Mouse (Mus musculus) stomach, embryonic 16.5 days (tissue): ENCODE data around the gene Foxa3. TPM values are rescaled to one million over a fixed set of nuclear protein-coding genes. Genes with fewer than 3 reads are reported as not detected.

Experiments
- ATAC-seq: fragments of 200-750 bp; cut with Nextera tagmentation; 2 replicates; pipeline ENCODE4 v1.8.0; 2017; ENCODE audit warnings: moderate number of reproducible peaks, moderate TSS enrichment; ENCODE audit not compliant: insufficient read depth, low FRiP score
- H3K27ac ChIP-seq: fragments of 300-500 bp; sonication (generic); 2 replicates; pipeline ENCODE4 v1.5.1; 2014; ENCODE audit warnings: low read length
- H3K27me3 ChIP-seq: fragments of 300-500 bp; sonication (generic); 2 replicates; pipeline ENCODE4 v1.6.1; 2014; ENCODE audit warnings: low read length, control low read depth, mixed read lengths; ENCODE audit not compliant: control insufficient read depth, insufficient read depth
- H3K36me3 ChIP-seq: fragments of 300-500 bp; sonication (generic); 2 replicates; pipeline ENCODE4 v1.6.1; 2014; ENCODE audit warnings: low read length; ENCODE audit not compliant: control insufficient read depth, insufficient read depth
- H3K4me1 ChIP-seq: fragments of 300-500 bp; sonication (generic); 2 replicates; pipeline ENCODE4 v1.6.1; 2014; ENCODE audit warnings: low read length, control low read depth, mixed read lengths; ENCODE audit not compliant: control insufficient read depth, insufficient read depth
- H3K4me2 ChIP-seq: fragments of 300-500 bp; sonication (generic); 2 replicates; pipeline ENCODE4 v1.6.1; 2014; ENCODE audit warnings: low read depth, low read length, mixed read lengths
- H3K4me3 ChIP-seq: fragments of 300-500 bp; sonication (generic); replicated peaks from 2 replicates; pipeline ENCODE4 v1.5.1; 2014; ENCODE audit warnings: mild to moderate bottlenecking, low read length
- H3K9ac ChIP-seq: fragments of 300-500 bp; sonication (generic); 2 replicates; pipeline ENCODE4 v1.6.1; 2014; ENCODE audit warnings: low read length
- H3K9me3 ChIP-seq: fragments of 300-500 bp; sonication (generic); replicated peaks from 2 replicates; pipeline ENCODE4 v1.6.1; 2016; ENCODE audit warnings: low read length, control low read depth; ENCODE audit not compliant: control insufficient read depth
- WGBS: fragments of 180-500 bp; shearing (Covaris S2); extraction: QIAGEN DNeasy Blood & Tissue Kit; methylation state at CpG from one replicate; pipeline ENCODE4 v1.1.7; 2014; 5-methylcytosine and 5-hydroxymethylcytosine counted together
- polyA plus RNA-seq: library from polyadenylated mRNA; unstranded; fragments of >200 nt; fragmentation: Nextera tagmentation; extraction: Ambion mirVana; gene quantifications from 2 replicates; pipeline ENCODE4 v1.2.1, GENCODE M21; 2015

Foxa3 gene
- polyA plus RNA-seq, 1 experiment from 2014 or later = 32.5 TPM

DNA sequence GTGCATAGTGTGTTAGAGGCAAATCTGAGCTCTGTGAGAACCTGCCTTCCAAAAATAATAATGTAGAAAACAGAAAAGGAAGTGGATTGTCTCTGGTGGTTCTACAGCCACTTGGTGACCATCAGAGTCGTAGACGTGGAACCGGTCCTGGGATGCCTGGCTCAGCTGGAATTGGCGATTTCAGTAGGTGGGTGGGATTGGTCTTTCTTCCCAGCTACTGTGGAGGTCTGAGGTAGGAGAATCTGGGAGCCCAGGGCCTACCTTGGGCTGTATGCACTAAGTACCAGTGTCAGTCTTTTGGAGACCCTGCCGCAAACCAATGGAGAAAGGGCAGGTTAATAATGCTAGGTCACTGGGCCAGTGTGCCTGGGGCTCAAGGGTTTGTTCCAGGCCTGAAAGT, 30.3 kb downstream of the Foxa3 start:
- no peaks in the 10 kb centered on the region for H3K9me3 ChIP-seq
- no peak overlapping the region for H3K9ac ChIP-seq
- no peak for ATAC-seq
- peaks cover 19% of the 10 kb centered on the region; the same call in 1 of the 2 replicates for H3K27me3 ChIP-seq
- H3K4me1 ChIP-seq = peaks cover 18% of the 10 kb centered on the region; the same call in 1 of the 2 replicates
- H3K4me2 ChIP-seq = no peak overlapping the region
- H3K27ac ChIP-seq = no peak overlapping the region
- no peaks in the 10 kb centered on the region for H3K36me3 ChIP-seq
- no peak overlapping the region for H3K4me3 ChIP-seq
- 90% methylated on average over 5 of the region's 5 CpGs for WGBS

GRCm38 (mm10) chr7:18992294-18992675, 31.1 kb downstream of the Foxa3 start:
- Histone ChIP-seq H3K4me3 (peak overlapping the region; percentile 60), H3K9me3 (no peaks in the 10 kb centered on the region), H3K4me2 (peak overlapping the region; percentile 87), H3K27me3 (peaks cover 19% of the 10 kb centered on the region; the same call in 1 of the 2 replicates), H3K9ac (peak overlapping the region; percentile 73), H3K4me1 (peaks cover 18% of the 10 kb centered on the region; the same call in 1 of the 2 replicates), H3K27ac (no peak overlapping the region), H3K36me3 (no peaks in the 10 kb centered on the region)
- ATAC-seq = no peak
- WGBS = 3% methylated on average over 31 of the region's 31 CpGs

GRCm38 (mm10) chr7:18991660-18992293, 31.6 kb downstream of the Foxa3 start:
- Histone ChIP-seq H3K4me1 (peaks cover 18% of the 10 kb centered on the region; the same call in 1 of the 2 replicates), H3K4me3 (peak overlapping the region; percentile 60), H3K27ac (no peak overlapping the region), H3K9me3 (no peaks in the 10 kb centered on the region), H3K27me3 (peaks cover 19% of the 10 kb centered on the region; the same call in 1 of the 2 replicates), H3K9ac (peak overlapping the region; percentile 73), H3K36me3 (no peaks in the 10 kb centered on the region), H3K4me2 (peak overlapping the region; percentile 87)
- WGBS = 1% methylated on average over 59 of the region's 59 CpGs
- ATAC-seq = no peak

GRCm38 (mm10) chr7:18990601-18991295, 32.6 kb downstream of the Foxa3 start, which contains the start of gene Mypop:
Gene Mypop, plus strand, starts transcription at chr7:18991245.
- Histone ChIP-seq H3K9me3 (no peaks in the 10 kb centered on the region), H3K4me1 (peaks cover 18% of the 10 kb centered on the region; the same call in 1 of the 2 replicates), H3K27me3 (peaks cover 19% of the 10 kb centered on the region; the same call in 1 of the 2 replicates), H3K27ac (peak within 1 kb of the TSS; percentile 70), H3K4me2 (peak within 1 kb of the TSS; percentile 87), H3K36me3 (no peaks in the 10 kb centered on the region), H3K4me3 (peak within 1 kb of the TSS; percentile 60), H3K9ac (peak within 1 kb of the TSS; percentile 73)
- peak; percentile 95 for ATAC-seq
- WGBS = under 1% methylated on average over 36 of the region's 37 CpGs

GRCm38 (mm10) chr7:18989995-18990394, 33.3 kb downstream of the Foxa3 start:
- H3K27ac ChIP-seq = 0 out of 2 replicates have a peak overlapping the region, but pooled peaks have one; percentile 70
- peak overlapping the region; percentile 60; the same call in 1 of the 2 replicates for H3K4me3 ChIP-seq
- WGBS = 8% methylated on average over 5 of the region's 5 CpGs

GRCm38 (mm10) chr7:18988780-18989179, 34.6 kb downstream of the Foxa3 start:
- no peak for ATAC-seq
- Histone ChIP-seq H3K4me3 (no peak overlapping the region), H3K27me3 (peaks cover 19% of the 10 kb centered on the region; the same call in 1 of the 2 replicates), H3K4me1 (peaks cover 13% of the 10 kb centered on the region; the same call in 1 of the 2 replicates), H3K36me3 (no peaks in the 10 kb centered on the region), H3K9ac (no peak overlapping the region), H3K27ac (no peak overlapping the region), H3K4me2 (no peak overlapping the region), H3K9me3 (no peaks in the 10 kb centered on the region)
- WGBS = 70% methylated on average over 6 of the region's 6 CpGs

More at GRCm38 (mm10) chr7:18989995-18990394, 33.3 kb downstream of the Foxa3 start:
- Histone ChIP-seq H3K4me1 (peaks cover 13% of the 10 kb centered on the region; the same call in 1 of the 2 replicates), H3K9me3 (no peaks in the 10 kb centered on the region), H3K9ac (no peak overlapping the region), H3K36me3 (no peaks in the 10 kb centered on the region), H3K27me3 (peaks cover 19% of the 10 kb centered on the region; the same call in 1 of the 2 replicates), H3K4me2 (peak overlapping the region; percentile 87)
- no peak for ATAC-seq

DNA sequence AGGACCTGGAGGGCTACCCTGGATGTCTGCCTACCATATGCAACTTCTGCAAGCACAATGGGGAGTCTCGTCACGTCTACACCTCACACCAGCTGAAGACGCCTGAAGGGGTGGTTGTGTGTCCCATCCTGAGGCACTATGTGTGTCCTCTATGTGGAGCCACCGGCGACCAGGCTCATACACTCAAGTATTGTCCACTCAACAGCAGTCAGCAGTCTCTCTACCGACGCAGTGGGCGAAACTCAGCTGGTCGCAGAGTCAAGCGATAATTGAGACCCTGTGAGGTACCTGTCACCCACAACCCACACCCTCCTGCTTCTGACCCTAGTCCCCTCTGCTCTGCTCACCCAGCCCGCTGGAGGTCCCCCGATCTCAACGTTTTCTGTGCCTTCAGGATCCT, 35.6 kb downstream of the Foxa3 start:
- Histone ChIP-seq H3K4me3 (no peak overlapping the region), H3K27ac (no peak overlapping the region), H3K4me1 (peaks cover 13% of the 10 kb centered on the region; the same call in 1 of the 2 replicates), H3K27me3 (peaks cover 19% of the 10 kb centered on the region; the same call in 1 of the 2 replicates), H3K9me3 (no peaks in the 10 kb centered on the region), H3K36me3 (no peaks in the 10 kb centered on the region), H3K9ac (no peak overlapping the region), H3K4me2 (no peak overlapping the region)
- no peak for ATAC-seq
- 75% methylated on average over 13 of the region's 13 CpGs for WGBS

- Histone ChIP-seq H3K4me2 (no peak within 1 kb of the TSS), H3K9ac (no peak within 1 kb of the TSS), H3K4me1 (peaks cover 11% of the 10 kb centered on the region; the same call in 1 of the 2 replicates), H3K9me3 (no peaks in the 10 kb centered on the region), H3K27me3 (peaks cover 13% of the 10 kb centered on the region; the same call in 1 of the 2 replicates), H3K36me3 (no peaks in the 10 kb centered on the region), H3K4me3 (no peak within 1 kb of the TSS), H3K27ac (no peak within 1 kb of the TSS)
- no peak for ATAC-seq
- 57% methylated on average over 2 of the region's 2 CpGs for WGBS
Measured at GRCm38 (mm10) chr7:18987100-18987499, 36.2 kb downstream of the Foxa3 start, which contains the start of gene Nanos2. Gene Nanos2, plus strand, starts transcription at chr7:18987400.

DNA sequence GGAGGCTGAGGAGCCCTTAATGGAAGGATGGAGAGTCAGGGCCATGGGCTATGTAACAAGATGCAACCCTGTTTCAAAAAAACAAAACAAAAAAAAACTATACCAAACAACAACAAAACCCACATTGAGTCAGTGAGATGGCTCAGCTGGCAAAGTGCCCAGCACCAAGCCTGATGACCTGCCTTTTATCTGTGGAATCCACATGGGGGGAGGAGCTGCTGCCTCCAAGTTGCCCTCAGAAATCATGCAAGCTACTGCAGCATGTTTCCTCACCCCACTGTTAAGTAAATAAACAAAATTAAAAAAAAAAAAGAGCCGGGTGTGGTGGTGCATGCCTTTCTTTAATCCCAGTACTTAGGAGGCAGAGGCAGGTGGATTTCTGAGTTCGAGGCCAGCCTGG, 36.8 kb downstream of the Foxa3 start:
- 71% methylated on average over 2 of the region's 2 CpGs for WGBS
- Histone ChIP-seq H3K9ac (no peak overlapping the region), H3K27me3 (0 out of 2 replicates have a peak, but pooled peaks cover 9% of the 10 kb centered on the region), H3K36me3 (no peaks in the 10 kb centered on the region), H3K27ac (no peak overlapping the region), H3K4me2 (no peak overlapping the region), H3K9me3 (no peaks in the 10 kb centered on the region), H3K4me3 (no peak overlapping the region), H3K4me1 (peaks cover 5% of the 10 kb centered on the region; the same call in 1 of the 2 replicates)
- no peak for ATAC-seq
